Mouse (Mus musculus) c-Kit-negative CD71-positive TER-119-positive erythroid progenitor cells, embryonic 14.5 days (primary cell): ENCODE data around the gene C3.

ENCODE experiments used
- DNase-seq: peaks from one replicate; pipeline ENCODE4 v3.0.0-alpha.2; 2013; ENCODE audit warnings: low read depth, low spot score

C3 gene

GRCm38 (mm10) chr17:57219884-57220207, 8.1 kb downstream of the C3 start:
- no peak for DNase-seq

GRCm38 (mm10) chr17:57219167-57219883, 8.6 kb downstream of the C3 start:
- DNase-seq = no peak

GRCm38 (mm10) chr17:57218335-57218900, 9.5 kb downstream of the C3 start:
- no peak for DNase-seq

GRCm38 (mm10) chr17:57214676-57215387, 13.1 kb downstream of the C3 start:
- DNase-seq = no peak

GRCm38 (mm10) chr17:57211501-57211900, 16.4 kb downstream of the C3 start:
- DNase-seq = no peak

- DNase-seq = no peak
Measured at GRCm38 (mm10) chr17:57209330-57209729, 18.6 kb downstream of the C3 start.

GRCm38 (mm10) chr17:57207938-57208337, 20.0 kb downstream of the C3 start:
- no peak for DNase-seq

- DNase-seq = no peak
Measured at GRCm38 (mm10) chr17:57201841-57202724, 25.9 kb downstream of the C3 start.

GRCm38 (mm10) chr17:57198252-57198651, 29.7 kb downstream of the C3 start:
- no peak for DNase-seq

GRCm38 (mm10) chr17:57195326-57196010, 32.5 kb downstream of the C3 start:
- DNase-seq = no peak

- no peak for DNase-seq
Measured at GRCm38 (mm10) chr17:57194771-57195170, 33.2 kb downstream of the C3 start.

- DNase-seq = no peak
Measured at GRCm38 (mm10) chr17:57194041-57194507, 33.9 kb downstream of the C3 start, which contains the start of gene Tnfsf14. Tnfsf14 (minus strand) TSS chr17:57194177.

- no peak for DNase-seq
Measured at GRCm38 (mm10) chr17:57188510-57189192, 39.3 kb downstream of the C3 start.

- no peak for DNase-seq
Measured at GRCm38 (mm10) chr17:57185641-57186040, 42.3 kb downstream of the C3 start.

- no peak for DNase-seq
Measured at GRCm38 (mm10) chr17:57182871-57183270, 45.1 kb downstream of the C3 start.

GRCm38 (mm10) chr17:57180363-57180762, 47.6 kb downstream of the C3 start:
- DNase-seq = no peak

- no peak for DNase-seq
Measured at GRCm38 (mm10) chr17:57173351-57173750, 54.6 kb downstream of the C3 start.

- no peak for DNase-seq
Measured at GRCm38 (mm10) chr17:57172378-57172777, 55.6 kb downstream of the C3 start.

GRCm38 (mm10) chr17:57170616-57171260, 57.2 kb downstream of the C3 start:
- no peak for DNase-seq
